Mouse (Mus musculus): ENCODE data around the gene Sqstm1.

The Sqstm1 gene

GRCm38 (mm10) chr11:50177111-50177510 lies 33.5 kb downstream of the Sqstm1 start:
- peak; percentile 56 for ATAC-seq (ENCODE audit: low TSS enrichment)

- ATAC-seq (ENCODE audit: low TSS enrichment) = no peak
Observed at GRCm38 (mm10) chr11:50176351-50176750, 34.3 kb downstream of the Sqstm1 start.

GRCm38 (mm10) chr11:50174730-50175187 lies 35.9 kb downstream of the Sqstm1 start:
- ATAC-seq (ENCODE audit: low TSS enrichment) = peak; percentile 90

- ATAC-seq (ENCODE audit: low TSS enrichment) = peak; percentile 15; the same call in 1 of the 2 replicates
Observed at GRCm38 (mm10) chr11:50174111-50174729, 36.4 kb downstream of the Sqstm1 start, which contains the start of gene Mrnip. Gene Mrnip (plus strand): TSS chr11:50174444.

- ATAC-seq (ENCODE audit: low TSS enrichment) = no peak
Observed at GRCm38 (mm10) chr11:50168352-50168751, 42.3 kb downstream of the Sqstm1 start.

GRCm38 (mm10) chr11:50162338-50163050 lies 48.1 kb downstream of the Sqstm1 start:
- no peak for ATAC-seq (ENCODE audit: low TSS enrichment)

- peak; percentile 72 for ATAC-seq (ENCODE audit: low TSS enrichment)
Observed at GRCm38 (mm10) chr11:50161578-50162304, 48.9 kb downstream of the Sqstm1 start.

- no peak for ATAC-seq (ENCODE audit: low TSS enrichment)
Observed at GRCm38 (mm10) chr11:50159347-50159746, 51.3 kb downstream of the Sqstm1 start.

GRCm38 (mm10) chr11:50158346-50158745 lies 52.3 kb downstream of the Sqstm1 start:
- ATAC-seq (ENCODE audit: low TSS enrichment) = no peak

- ATAC-seq (ENCODE audit: low TSS enrichment) = no peak
Observed at GRCm38 (mm10) chr11:50156725-50157258, 53.8 kb downstream of the Sqstm1 start.

- peak; percentile 42; the same call in 1 of the 2 replicates for ATAC-seq (ENCODE audit: low TSS enrichment)
Observed at GRCm38 (mm10) chr11:50155785-50156184, 54.8 kb downstream of the Sqstm1 start.

GRCm38 (mm10) chr11:50154777-50155520 lies 55.7 kb downstream of the Sqstm1 start:
- peak; percentile 84 for ATAC-seq (ENCODE audit: low TSS enrichment)

- no peak for ATAC-seq (ENCODE audit: low TSS enrichment)
Observed at GRCm38 (mm10) chr11:50154166-50154565, 56.5 kb downstream of the Sqstm1 start.

- no peak for ATAC-seq (ENCODE audit: low TSS enrichment)
Observed at GRCm38 (mm10) chr11:50151374-50151773, 59.3 kb downstream of the Sqstm1 start.

GRCm38 (mm10) chr11:50149603-50150150 lies 61.0 kb downstream of the Sqstm1 start:
- no peak for ATAC-seq (ENCODE audit: low TSS enrichment)

Data from frontal cortex, adult (tissue).